Mouse (Mus musculus): Measurements from ENCODE around the gene Asb16.

GRCm38 (mm10) chr11:102241874-102242273 is 26.7 kb upstream of the Asb16 start:
- TF ChIP-seq POLR2A (IDR thresholded peaks at IDR 0.05; ENCODE audit: low read depth, low read length) (no peak), CTCF (IDR thresholded peaks at IDR 0.05; ENCODE audit: borderline replicate concordance, insufficient read depth, low read length) (no peak)
